Mouse (Mus musculus): ENCODE data around the gene Vmn2r57. TPM values are rescaled to one million over a fixed set of nuclear protein-coding genes. Genes with fewer than 3 reads are reported as not detected.
A peak's percentile ranks its signal among the peaks of the same experiment; 100 is the strongest.
"Not testable (repeated sequence)": the region's sequence is repeated elsewhere in the genome, so short reads cannot be mapped to it uniquely, and the experiment has no call there.

Vmn2r57 gene
- polyA plus RNA-seq (2016; fragmentation: Nextera tagmentation; extraction: Ambion mirVana): 0.07 and 0.08 TPM in 2 replicates

- not testable (repeated sequence) for H3K9ac ChIP-seq; H3K27ac ChIP-seq; H3K36me3 ChIP-seq; H3K27me3 ChIP-seq (replicated peaks); H3K9me3 ChIP-seq (replicated peaks); H3K4me3 ChIP-seq; H3K4me2 ChIP-seq; ATAC-seq; H3K4me1 ChIP-seq
- whole genome bisulfite sequencing (ENCODE audit: insufficient replicate concordance): 51% methylated on average over 1 of the region's 1 CpGs
These were observed at the start of gene Vmn2r57 for GRCm38 (mm10) chr7:41448596-41448995. Gene Vmn2r57, minus strand, starts transcription at chr7:41448696.

- H3K9ac ChIP-seq: no peak overlapping the region
- H3K36me3 ChIP-seq: peaks cover 19% of the 10 kb centered on the region
- no peak overlapping the region for H3K4me2 ChIP-seq
- no peak overlapping the region for H3K27ac ChIP-seq
- peaks cover 8% of the 10 kb centered on the region; the same call in 1 of the 2 replicates for H3K4me1 ChIP-seq
- 87% methylated on average over 2 of the region's 2 CpGs for WGBS (ENCODE audit: insufficient replicate concordance)
- no peak for ATAC-seq
- H3K9me3 ChIP-seq (replicated peaks): no peaks in the 10 kb centered on the region
- H3K27me3 ChIP-seq (replicated peaks): no peaks in the 10 kb centered on the region
- H3K4me3 ChIP-seq: no peak overlapping the region
These were observed 49.4 kb upstream of the Vmn2r57 start for GRCm38 (mm10) chr7:41497871-41498270.

DNA sequence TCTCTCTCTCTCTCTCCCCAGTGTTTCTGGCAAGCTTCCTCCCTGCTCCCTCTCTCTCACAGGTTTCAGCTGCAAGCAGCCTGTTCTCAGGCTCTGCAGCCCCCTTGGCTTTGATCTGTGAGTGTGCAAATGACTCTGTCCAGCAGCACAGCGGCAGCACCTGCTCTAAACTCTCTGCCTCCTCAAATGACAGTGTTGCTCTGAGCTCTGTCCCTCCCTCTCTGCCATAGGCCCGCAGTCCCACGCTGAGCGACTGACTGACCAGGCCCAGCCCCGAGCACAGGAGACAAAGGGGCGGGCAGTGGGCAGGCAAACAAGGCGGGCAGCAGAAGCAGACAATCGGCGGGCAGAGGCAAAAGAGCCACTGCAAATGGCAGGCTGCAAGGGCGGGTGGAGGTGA is 3.4 kb upstream of the Vmn2r57 start:
- Histone ChIP-seq H3K36me3 (no peaks in the 10 kb centered on the region), H3K4me1 (no peaks in the 10 kb centered on the region), H3K9me3 (replicated peaks) (peaks cover 3% of the 10 kb centered on the region; the same call in 1 of the 2 replicates), H3K27ac (no peak overlapping the region), H3K9ac (no peak overlapping the region), H3K27me3 (replicated peaks) (no peaks in the 10 kb centered on the region), H3K4me2 (no peak overlapping the region), H3K4me3 (no peak overlapping the region)
- 18% methylated on average over 10 of the region's 10 CpGs for WGBS (ENCODE audit: insufficient replicate concordance)
- no peak for ATAC-seq

- Histone ChIP-seq H3K27me3 (replicated peaks) (no peaks in the 10 kb centered on the region), H3K4me1 (0 out of 2 replicates have a peak, but pooled peaks cover 3% of the 10 kb centered on the region), H3K9me3 (replicated peaks) (no peaks in the 10 kb centered on the region), H3K4me3 (peak overlapping the region; percentile 70), H3K9ac (no peak overlapping the region; the same call in 1 of the 2 replicates), H3K27ac (no peak overlapping the region), H3K36me3 (no peaks in the 10 kb centered on the region), H3K4me2 (peak overlapping the region; percentile 65)
- no peak for ATAC-seq
- WGBS (ENCODE audit: insufficient replicate concordance): 69% methylated on average over 4 of the region's 4 CpGs
These were observed 54.4 kb downstream of the Vmn2r57 start for GRCm38 (mm10) chr7:41394130-41394529.

DNA sequence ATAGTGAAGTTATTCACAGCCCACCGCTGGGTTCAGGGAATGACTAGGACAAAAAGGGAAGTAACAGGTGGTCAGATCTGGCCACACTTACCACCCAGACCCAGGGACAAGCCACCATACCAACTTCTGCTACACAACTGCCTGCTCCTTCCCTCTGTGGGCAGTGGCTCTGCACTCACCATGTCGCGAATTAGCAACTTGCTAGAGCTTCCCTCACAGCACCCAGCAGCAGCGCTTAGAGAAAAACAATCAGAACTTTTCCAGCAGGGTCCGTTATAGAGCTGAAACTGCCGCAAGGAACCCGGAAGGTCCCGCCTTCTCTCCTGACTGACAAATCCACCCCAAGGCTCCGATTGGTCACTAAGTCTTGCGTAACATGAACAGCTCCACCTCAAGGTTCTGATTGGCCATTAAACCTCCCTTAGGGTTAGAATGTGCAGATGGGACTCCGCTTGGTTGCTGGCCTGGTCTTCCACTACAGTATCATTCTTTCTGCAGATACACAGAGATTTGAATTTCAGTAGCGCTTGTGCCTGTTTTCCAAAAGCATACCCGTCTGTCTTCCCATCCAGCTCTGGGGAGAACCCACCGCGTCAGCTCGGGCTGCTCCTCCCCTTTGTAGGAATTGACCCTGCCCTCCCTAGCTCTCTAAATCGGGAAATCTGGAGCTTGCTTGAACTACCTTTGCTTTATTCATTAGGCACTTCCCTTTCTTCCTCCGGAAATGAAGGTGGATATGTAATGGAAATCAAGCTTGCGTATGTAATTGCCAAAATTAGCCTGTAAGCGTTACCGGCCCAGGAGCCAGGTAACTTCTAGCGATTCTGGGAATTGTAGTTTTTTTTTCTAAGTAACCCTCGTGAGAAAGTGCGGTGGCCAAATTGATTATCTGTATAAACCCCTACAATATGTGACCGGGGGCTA is 55.2 kb downstream of the Vmn2r57 start, which contains the start of gene AI987944:
Gene AI987944, minus strand, starts transcription at position 332 of the 924 bp plus-strand sequence.
- H3K4me1 ChIP-seq: 0 out of 2 replicates have a peak, but pooled peaks cover 3% of the 10 kb centered on the region
- WGBS (ENCODE audit: insufficient replicate concordance): under 1% methylated on average over 25 of the region's 25 CpGs
- H3K9me3 ChIP-seq (replicated peaks): no peaks in the 10 kb centered on the region
- peak within 1 kb of the TSS; percentile 69 for H3K27ac ChIP-seq
- ATAC-seq: peak; percentile 99
- H3K36me3 ChIP-seq: no peaks in the 10 kb centered on the region; the same call in 1 of the 2 replicates
- H3K9ac ChIP-seq: peak within 1 kb of the TSS; percentile 67
- H3K4me3 ChIP-seq: peak within 1 kb of the TSS; percentile 70
- H3K27me3 ChIP-seq (replicated peaks): no peaks in the 10 kb centered on the region
- H3K4me2 ChIP-seq: peak within 1 kb of the TSS; percentile 65

Other genes starting within 250 kb of the Vmn2r57 start
- gene AI987944, start 55.3 kb downstream of the Vmn2r57 start, polyA plus RNA-seq (2016; fragmentation: Nextera tagmentation; extraction: Ambion mirVana): 6.2 and 6.7 TPM in 2 replicates
- 0.05 TPM in 1 of 2 replicates, not detected in the other for gene Gm20449, start 50.7 kb upstream of the Vmn2r57 start, polyA plus RNA-seq (2016; fragmentation: Nextera tagmentation; extraction: Ambion mirVana)
- 4.1 and 4.5 TPM in 2 replicates for gene AW146154, start 51.2 kb upstream of the Vmn2r57 start, polyA plus RNA-seq (2016; fragmentation: Nextera tagmentation; extraction: Ambion mirVana)
- 0.08 and 0.15 TPM in 2 replicates for gene Gm6871, start 125.0 kb upstream of the Vmn2r57 start, polyA plus RNA-seq (2016; fragmentation: Nextera tagmentation; extraction: Ambion mirVana)
- 7.7 and 9.0 TPM in 2 replicates for gene 2610021A01Rik, start 150.5 kb upstream of the Vmn2r57 start, polyA plus RNA-seq (2016; fragmentation: Nextera tagmentation; extraction: Ambion mirVana)
- 3.3 and 3.6 TPM in 2 replicates for gene Zfp788, start 184.5 kb upstream of the Vmn2r57 start, polyA plus RNA-seq (2016; fragmentation: Nextera tagmentation; extraction: Ambion mirVana)